Mouse (Mus musculus) G1E (cell line): ENCODE measurements around the gene Cish. TPM values are rescaled to one million over a fixed set of nuclear protein-coding genes. Genes with fewer than 3 reads are reported as not detected.

Experiments
- ATAC-seq: 2 replicates; pipeline ENCODE4 v1.8.0; 2016; ENCODE audit warnings: mild to moderate bottlenecking; ENCODE audit not compliant: insufficient number of reproducible peaks, poor library complexity, low FRiP score, severe bottlenecking; ENCODE audit errors: extremely low read depth
- DNase-seq: peaks from one replicate; pipeline ENCODE4 v3.0.0; 2012; ENCODE audit warnings: low spot score
- H3K27me3 ChIP-seq: 2 replicates; pipeline ENCODE4 v1.6.1; 2012; ENCODE audit warnings: mild to moderate bottlenecking, low read length, inconsistent platforms; ENCODE audit not compliant: insufficient read depth
- H3K36me3 ChIP-seq: replicated peaks from 2 replicates; pipeline ENCODE3; 2012; ENCODE audit warnings: mild to moderate bottlenecking, inconsistent platforms
- H3K4me1 ChIP-seq: 2 replicates; pipeline ENCODE4 v1.6.1; 2012; ENCODE audit warnings: low read depth, low read length, inconsistent platforms, mixed read lengths; ENCODE audit not compliant: insufficient read depth
- H3K4me3 ChIP-seq: 2 replicates; pipeline ENCODE4 v1.5.1; 2012; ENCODE audit warnings: low read depth, mild to moderate bottlenecking, inconsistent platforms, low read length, moderate library complexity, mixed read lengths
- H3K9me3 ChIP-seq: replicated peaks from 2 replicates; pipeline ENCODE4 v1.6.1; 2012; ENCODE audit warnings: inconsistent platforms
- CTCF ChIP-seq: IDR thresholded peaks from 2 replicates; pipeline ENCODE4 v1.5.1; 2012; ENCODE audit warnings: low read depth, low read length, inconsistent platforms, mixed read lengths
- GATA1 ChIP-seq: IDR thresholded peaks from 2 replicates; pipeline ENCODE4 v1.6.1; 2012; ENCODE audit warnings: borderline replicate concordance, low read length, inconsistent platforms, mixed read lengths
- GATA2 ChIP-seq: IDR thresholded peaks from 2 replicates; pipeline ENCODE4 v1.6.1; 2012; ENCODE audit warnings: low read depth, low read length, inconsistent platforms, borderline replicate concordance
- POLR2AphosphoS5 ChIP-seq: IDR thresholded peaks from 2 replicates; pipeline ENCODE4 v1.6.1; 2012; ENCODE audit warnings: low read depth, low read length, inconsistent platforms; ENCODE audit not compliant: insufficient replicate concordance
- TAL1 ChIP-seq: conservative IDR thresholded peaks from 2 replicates; pipeline ENCODE4 v1.6.1; 2012; ENCODE audit warnings: low read depth, low read length, inconsistent platforms, mixed read lengths
- polyA plus RNA-seq: library from polyadenylated mRNA; stranded (reverse); fragments of >175 nt; gene quantifications from 2 replicates; pipeline ENCODE4 v1.2.3, GENCODE M21; 2012
- total RNA-seq, 2 experiments: library from RNA; stranded (forward) in 1 of 2; stranded (reverse) in 1 of 2; fragments of 200-1000 nt in 1 of 2; fragments of >200 nt in 1 of 2; fragmentation: Nextera tagmentation in 1 of 2; gene quantifications; 2 replicates each; pipeline ENCODE4 v1.2.3; 2014 to 2017

The Cish gene
- total and polyA plus RNA-seq, 3 experiments = 24.7 to 151 (median 106) TPM

DNA sequence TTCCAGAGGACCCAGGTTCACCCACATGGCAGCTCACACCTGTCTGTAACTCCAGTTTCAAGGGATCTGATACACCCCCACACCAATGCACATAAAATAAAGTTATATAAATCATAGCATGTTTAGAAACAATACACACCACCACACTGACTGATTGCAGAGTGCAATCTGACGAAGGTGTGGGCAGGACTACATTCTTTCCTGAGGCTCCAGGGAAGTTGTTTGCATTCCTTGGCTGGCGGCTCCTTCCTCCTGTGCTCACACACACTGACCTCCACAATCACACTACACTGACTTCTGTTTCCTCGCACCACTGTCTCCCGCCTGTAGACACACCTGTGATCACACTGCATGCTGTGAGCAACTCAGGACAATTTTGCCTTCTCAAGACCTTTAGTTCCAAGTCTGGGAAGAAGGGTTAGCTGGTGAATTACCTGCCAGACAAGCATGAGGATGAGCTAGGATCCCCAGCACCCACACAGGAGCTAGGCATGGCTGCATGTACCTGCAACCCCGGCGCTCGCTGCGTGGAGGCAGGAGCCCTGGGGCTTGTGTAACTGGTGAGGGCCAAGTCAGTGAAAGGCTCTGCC lies 26.7 kb downstream of the Cish start:
- no peaks in the 10 kb centered on the region for H3K9me3 ChIP-seq
- no peaks in the 10 kb centered on the region for H3K27me3 ChIP-seq
- no peak for DNase-seq
- peaks cover 81% of the 10 kb centered on the region for H3K4me1 ChIP-seq
- peaks cover 41% of the 10 kb centered on the region for H3K36me3 ChIP-seq
- H3K4me3 ChIP-seq = no peak overlapping the region
- ATAC-seq = no peak
- TF ChIP-seq TAL1 (no peak), GATA1 (no peak), POLR2AphosphoS5 (no peak), GATA2 (no peak), CTCF (no peak)

DNA sequence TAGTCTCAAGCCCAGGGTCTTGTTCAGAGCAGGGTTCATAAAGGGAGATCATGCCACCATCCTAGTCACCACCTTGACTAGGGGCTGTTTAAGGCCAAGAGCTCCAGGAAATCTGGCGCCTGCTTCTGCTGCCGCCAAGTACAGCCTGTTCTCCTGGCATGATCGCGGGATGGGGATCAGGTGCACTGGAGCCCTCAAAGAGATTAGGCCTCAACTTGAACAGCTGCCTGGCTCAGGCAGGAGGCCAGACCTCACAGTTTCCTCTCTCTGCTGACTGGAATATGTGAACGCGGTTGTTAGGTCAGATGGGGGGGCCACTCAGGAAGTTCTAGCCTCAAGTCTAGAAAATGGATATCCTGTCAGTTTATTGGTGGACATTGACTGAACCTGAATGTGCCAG lies 27.7 kb downstream of the Cish start:
- DNase-seq = no peak
- Histone ChIP-seq H3K36me3 (peaks cover 51% of the 10 kb centered on the region), H3K4me1 (peaks cover 78% of the 10 kb centered on the region), H3K9me3 (no peaks in the 10 kb centered on the region), H3K4me3 (no peak overlapping the region), H3K27me3 (no peaks in the 10 kb centered on the region)
- no peak for TF ChIP-seq POLR2AphosphoS5
- TF ChIP-seq GATA1 = no peak
- no peak for ATAC-seq

DNA sequence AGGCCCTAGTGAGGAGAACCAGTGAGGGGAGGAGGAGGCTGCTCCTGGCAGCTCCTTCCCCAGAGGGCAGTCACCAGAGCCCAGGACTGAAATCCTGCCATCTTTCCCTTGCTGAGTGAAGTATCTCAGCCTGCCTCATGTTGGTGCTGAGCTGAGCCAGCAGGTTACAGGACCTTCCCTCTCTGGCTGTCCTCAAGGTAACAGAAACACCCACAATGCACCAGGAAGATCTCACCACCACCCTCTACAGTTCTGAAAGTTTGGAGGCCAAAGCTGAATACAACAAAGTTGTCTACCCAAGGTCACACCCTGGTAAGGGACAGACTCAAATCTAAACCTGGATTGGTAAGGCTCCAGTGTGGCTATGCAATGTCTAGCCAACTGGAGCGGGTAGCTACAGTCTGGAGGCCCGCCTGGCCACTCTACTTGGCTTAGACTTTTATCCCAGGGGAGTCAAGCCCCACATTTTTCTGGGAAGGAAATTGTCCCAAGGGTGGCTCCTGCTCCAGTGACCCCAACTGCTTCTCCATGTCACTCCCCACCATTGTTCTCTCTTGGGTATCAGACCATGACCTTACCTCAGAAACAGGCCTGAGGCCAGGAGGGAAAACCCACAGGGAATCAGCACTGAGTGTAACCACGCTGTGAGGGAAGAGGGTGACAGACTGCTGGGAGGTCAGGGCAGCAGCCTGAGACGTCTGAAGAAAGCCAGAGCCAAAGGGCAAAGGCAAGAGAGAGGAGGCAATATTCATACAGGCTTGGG lies 29.2 kb downstream of the Cish start:
- DNase-seq = no peak
- ATAC-seq = no peak
- Histone ChIP-seq H3K4me3 (no peak overlapping the region), H3K27me3 (no peaks in the 10 kb centered on the region), H3K9me3 (no peaks in the 10 kb centered on the region), H3K36me3 (peaks cover 65% of the 10 kb centered on the region), H3K4me1 (peaks cover 80% of the 10 kb centered on the region)
- no peak for TF ChIP-seq TAL1
- no peak for TF ChIP-seq CTCF
- TF ChIP-seq POLR2AphosphoS5 = no peak
- TF ChIP-seq GATA1 = no peak
- TF ChIP-seq GATA2 = no peak

DNA sequence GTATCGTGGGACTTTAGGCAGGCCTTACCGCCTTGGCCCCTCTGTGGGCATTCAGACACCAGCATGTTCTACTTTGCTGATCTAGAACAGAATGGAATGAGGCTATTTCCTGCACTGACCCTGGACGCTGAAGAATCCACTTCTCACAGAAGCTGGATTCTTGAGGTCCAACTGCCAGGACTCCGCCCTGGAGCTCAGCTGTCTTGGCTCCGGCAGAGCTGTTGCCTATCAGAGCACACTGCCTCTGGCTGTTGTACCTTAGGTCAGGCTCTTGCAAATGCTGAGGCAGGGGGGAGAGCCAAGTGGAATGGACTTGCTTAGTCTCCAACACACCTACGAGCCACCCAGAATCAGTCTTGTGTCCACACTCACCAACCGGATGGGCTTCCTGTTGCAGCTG lies 30.1 kb downstream of the Cish start:
- DNase-seq (no peak), ATAC-seq (no peak)
- Histone ChIP-seq H3K36me3 (peaks cover 71% of the 10 kb centered on the region), H3K27me3 (no peaks in the 10 kb centered on the region), H3K9me3 (no peaks in the 10 kb centered on the region), H3K4me3 (no peak overlapping the region), H3K4me1 (peaks cover 80% of the 10 kb centered on the region)
- TF ChIP-seq CTCF = no peak

DNA sequence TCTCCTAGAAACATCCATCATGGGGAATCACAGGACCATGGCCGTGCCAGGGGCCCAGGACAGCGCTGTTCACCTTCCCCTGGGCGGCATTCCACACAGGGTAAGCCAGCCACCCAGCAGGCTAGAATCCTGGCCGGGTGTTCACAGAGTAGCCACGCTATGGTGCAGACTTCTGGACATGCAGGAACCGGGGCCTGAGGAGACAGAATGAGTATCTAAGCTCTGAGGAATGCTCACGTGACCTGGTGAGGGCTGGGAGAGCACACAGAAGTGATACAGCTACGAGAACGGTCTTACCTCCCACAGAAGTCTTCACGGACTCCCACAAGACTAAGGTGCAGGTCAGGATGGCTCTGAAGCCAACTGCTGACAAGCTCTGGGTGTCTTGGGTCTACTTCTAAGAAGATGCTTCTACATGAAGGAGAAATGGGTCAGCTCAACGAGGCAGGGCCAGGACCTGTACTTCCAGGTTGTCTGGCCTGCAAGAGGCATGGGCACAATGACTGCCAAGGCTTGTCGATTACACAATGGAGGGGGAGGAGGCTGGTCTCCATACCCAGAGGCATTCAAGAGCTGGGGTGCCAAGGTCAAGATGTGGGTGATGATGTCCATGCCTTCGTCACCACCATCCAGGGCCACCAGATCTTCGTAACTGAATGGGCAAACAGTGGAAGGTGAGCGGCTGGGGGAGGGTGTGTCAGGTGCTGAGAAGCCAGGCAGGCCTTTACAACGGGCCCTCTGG lies 32.2 kb downstream of the Cish start:
- H3K9me3 ChIP-seq = no peaks in the 10 kb centered on the region
- DNase-seq (no peak), ATAC-seq (no peak)
- peaks cover 82% of the 10 kb centered on the region for H3K4me1 ChIP-seq
- TF ChIP-seq CTCF = no peak
- no peak for TF ChIP-seq TAL1
- TF ChIP-seq GATA2 = no peak
- no peak for TF ChIP-seq POLR2AphosphoS5
- TF ChIP-seq GATA1 = no peak
- no peaks in the 10 kb centered on the region for H3K27me3 ChIP-seq
- no peak overlapping the region for H3K4me3 ChIP-seq
- H3K36me3 ChIP-seq = peaks cover 86% of the 10 kb centered on the region

DNA sequence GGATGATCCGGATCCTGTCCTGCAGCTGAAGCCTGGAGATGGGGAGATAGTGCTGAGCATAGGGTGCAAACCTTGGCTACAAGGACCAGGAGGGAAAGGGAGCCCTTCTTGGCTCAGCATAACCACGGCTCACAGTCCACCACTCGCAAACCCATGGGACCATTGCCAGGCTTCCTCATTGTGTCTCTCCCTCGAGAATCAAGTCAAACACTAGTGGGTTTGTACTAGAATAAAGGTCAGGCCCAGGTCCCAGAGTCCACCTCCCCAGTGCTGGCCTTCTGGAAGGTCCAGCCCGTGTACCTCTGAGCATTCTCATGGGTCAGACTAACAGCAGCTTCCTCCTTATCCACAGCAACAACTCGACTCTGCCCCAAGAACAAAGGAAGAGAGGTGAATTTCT lies 35.0 kb downstream of the Cish start:
- H3K27me3 ChIP-seq = no peaks in the 10 kb centered on the region
- DNase-seq (no peak), ATAC-seq (no peak)
- H3K4me3 ChIP-seq = no peak overlapping the region
- peaks cover 97% of the 10 kb centered on the region for H3K36me3 ChIP-seq
- TF ChIP-seq CTCF = no peak
- TF ChIP-seq GATA1 = no peak
- no peak for TF ChIP-seq TAL1
- TF ChIP-seq POLR2AphosphoS5 = no peak
- no peak for TF ChIP-seq GATA2
- H3K4me1 ChIP-seq = peaks cover 84% of the 10 kb centered on the region
- H3K9me3 ChIP-seq = no peaks in the 10 kb centered on the region
